In genomic region chr3:98339097-98339705, GRCm38 (mm10) we compare ENCODE assay signal across 8 mouse cellular contexts. TPM values are rescaled to one million over a fixed set of nuclear protein-coding genes. Genes with fewer than 3 reads are reported as not detected.
DNase-seq lines count a peak whose midpoint lies in the region; ATAC-seq and TF ChIP-seq lines count a peak whose summit lies in the region.

No protein-coding gene starts in this region.

- TF ChIP-seq RAD21 in CH12.LX (IDR thresholded peaks at IDR 0.05; ENCODE audit: low read depth, low read length) = no peak

- WGBS in heart, postnatal 0 days = 1% methylated on average over 46 of the region's 46 CpGs
- under 1% methylated on average over 46 of the region's 46 CpGs for WGBS in lung, embryonic 14.5 days
- under 1% methylated on average over 46 of the region's 46 CpGs for WGBS in neural tube, embryonic 15.5 days

- no peak for TF ChIP-seq CTCF in CH12.LX (conservative IDR thresholded peaks at IDR 0.05 in 1 of 2, IDR thresholded peaks at IDR 0.05 in 1 of 2; ENCODE audit: low read depth in 2 of 2, low read length in 2 of 2)
- no peak for TF ChIP-seq CTCF in embryonic fibroblast, embryonic 13.5 days (IDR thresholded peaks at IDR 0.05; ENCODE audit: borderline replicate concordance, insufficient read depth, low read length)
- no peak for TF ChIP-seq CTCF in heart, postnatal 0 days (IDR thresholded peaks at IDR 0.05; ENCODE audit: low read depth)
- no peak for TF ChIP-seq CTCF in lung, embryonic 14.5 days (IDR thresholded peaks at IDR 0.05; ENCODE audit: low read depth)

- H3K4me3 ChIP-seq in CH12.LX (replicated peaks in 1 of 3; ENCODE audit: low read depth in 2 of 3, low read length in 2 of 3, poor library complexity in 1 of 3) = peak overlapping the region; percentile 75 to 97 (median 75)
- peak overlapping the region; percentile 94 for H3K4me3 ChIP-seq in embryonic fibroblast, embryonic 13.5 days (ENCODE audit: insufficient read depth, low read length)
- peak overlapping the region; percentile 58 for H3K4me3 ChIP-seq in heart, postnatal 0 days (ENCODE audit: low read depth, low read length)
- peak overlapping the region; percentile 64 for H3K4me3 ChIP-seq in lung, embryonic 14.5 days (ENCODE audit: low read depth, low read length)
- peak overlapping the region; percentile 58 for H3K4me3 ChIP-seq in neural tube, embryonic 15.5 days (replicated peaks)

- DNase-seq in CH12.LX (ENCODE audit: extremely low read depth) = peak; percentile 31
- DNase-seq in adrenal gland, postnatal 25 days = peak; percentile 59
- no peak for DNase-seq in heart, postnatal 0 days (ENCODE audit: low spot score)
- peak; percentile 27 to 60 for DNase-seq in kidney, postnatal 36 days
- DNase-seq in lung, embryonic 14.5 days = peak; percentile 58
- peak; percentile 75 for DNase-seq in thymus, postnatal 4 days

- H3K27ac ChIP-seq in CH12.LX (ENCODE audit: insufficient read depth, low read depth) = peak overlapping the region; percentile 67
- H3K27ac ChIP-seq in embryonic fibroblast, embryonic 13.5 days (ENCODE audit: insufficient read depth, low read length) = peak overlapping the region; percentile 85
- no peak overlapping the region for H3K27ac ChIP-seq in heart, postnatal 0 days (ENCODE audit: low read depth)
- peak overlapping the region; percentile 67 for H3K27ac ChIP-seq in lung, embryonic 14.5 days (ENCODE audit: low read depth)
- H3K27ac ChIP-seq in neural tube, embryonic 15.5 days (replicated peaks) = peak overlapping the region; percentile 38

- H3K79me2 ChIP-seq in CH12.LX (replicated peaks; ENCODE audit: control insufficient read depth, extremely low read depth, insufficient read depth, poor library complexity, severe bottlenecking) = peaks cover 52% of the 10 kb centered on the region

- H3K4me2 ChIP-seq in CH12.LX (ENCODE audit: insufficient read depth, low read depth, poor library complexity, severe bottlenecking) = peak overlapping the region; percentile 34; the same call in 1 of the 2 replicates
- peak overlapping the region; percentile 86 for H3K4me2 ChIP-seq in heart, postnatal 0 days (ENCODE audit: low read depth, low read length)
- peak overlapping the region; percentile 95 for H3K4me2 ChIP-seq in lung, embryonic 14.5 days
- H3K4me2 ChIP-seq in neural tube, embryonic 15.5 days = peak overlapping the region; percentile 99

- peak; percentile 39 for ATAC-seq in heart, postnatal 0 days (ENCODE audit: insufficient read depth, low read depth)
- peak; percentile 67 for ATAC-seq in lung, embryonic 14.5 days (ENCODE audit: insufficient read depth)
- peak; percentile 56; the same call in 1 of the 2 replicates for ATAC-seq in neural tube, embryonic 15.5 days (ENCODE audit: low FRiP score)

- no peak for TF ChIP-seq POLR2A in CH12.LX (IDR thresholded peaks at IDR 0.05; ENCODE audit: low read depth, low read length)
- TF ChIP-seq POLR2A in embryonic fibroblast, embryonic 13.5 days (IDR thresholded peaks at IDR 0.05; ENCODE audit: low read depth, low read length) = 0 out of 2 replicates have a peak, but pooled peaks have one; percentile 37

- dilution Hi-C loops in CH12.LX (cut with MboI; ENCODE audit: extremely low pct_ligation_motif_present, extremely low pct_unique_long_range_greater_than_20kb, low sequenced_read_pairs) = no loop called here

- H3K27me3 ChIP-seq in CH12.LX (replicated peaks) = no peaks in the 10 kb centered on the region
- no peaks in the 10 kb centered on the region for H3K27me3 ChIP-seq in heart, postnatal 0 days (ENCODE audit: control insufficient read depth, insufficient read depth, low read length)
- H3K27me3 ChIP-seq in lung, embryonic 14.5 days (ENCODE audit: insufficient read depth, low read length) = no peaks in the 10 kb centered on the region
- no peaks in the 10 kb centered on the region for H3K27me3 ChIP-seq in neural tube, embryonic 15.5 days (replicated peaks)

- H3K9ac ChIP-seq in CH12.LX (ENCODE audit: insufficient read depth, low read depth) = peak overlapping the region; percentile 94
- peak overlapping the region; percentile 38; the same call in 1 of the 2 replicates for H3K9ac ChIP-seq in heart, postnatal 0 days (replicated peaks; ENCODE audit: low read depth, low read length)
- peak overlapping the region; percentile 69 for H3K9ac ChIP-seq in lung, embryonic 14.5 days
- peak overlapping the region; percentile 58 for H3K9ac ChIP-seq in neural tube, embryonic 15.5 days (replicated peaks)

- no peaks in the 10 kb centered on the region for H3K9me3 ChIP-seq in CH12.LX (replicated peaks; ENCODE audit: low read length)
- no peaks in the 10 kb centered on the region for H3K9me3 ChIP-seq in heart, postnatal 0 days (replicated peaks; ENCODE audit: control insufficient read depth, low read length)
- H3K9me3 ChIP-seq in lung, embryonic 14.5 days (ENCODE audit: low read depth, low read length) = no peaks in the 10 kb centered on the region
- H3K9me3 ChIP-seq in neural tube, embryonic 15.5 days (replicated peaks) = no peaks in the 10 kb centered on the region

- in situ Hi-C loops in CH12.LX (cut with MboI; ENCODE audit: low pct_ligation_motif_present, low pct_unique_long_range_greater_than_20kb, low sequenced_read_pairs) = loop anchor here (25.0 kb wide), 1 partner anchor 577 kb away; no protein-coding TSS in a partner anchor

- peaks cover 7 to 18% of the 10 kb centered on the region in 2 experiments for H3K4me1 ChIP-seq in CH12.LX (ENCODE audit: control insufficient read depth in 1 of 2, insufficient read depth in 2 of 2)
- peaks cover 13% of the 10 kb centered on the region; the same call in 1 of the 2 replicates for H3K4me1 ChIP-seq in embryonic fibroblast, embryonic 13.5 days (ENCODE audit: control insufficient read depth, insufficient read depth, low read length)
- H3K4me1 ChIP-seq in heart, postnatal 0 days (ENCODE audit: control insufficient read depth, insufficient read depth) = no peaks in the 10 kb centered on the region; the same call in 1 of the 2 replicates
- 0 out of 2 replicates have a peak, but pooled peaks cover 6% of the 10 kb centered on the region for H3K4me1 ChIP-seq in lung, embryonic 14.5 days (ENCODE audit: insufficient read depth)
- H3K4me1 ChIP-seq in neural tube, embryonic 15.5 days = peaks cover 34% of the 10 kb centered on the region

- TF ChIP-seq EP300 in CH12.LX (IDR thresholded peaks at IDR 0.05; ENCODE audit: low read length) = no peak
- TF ChIP-seq EP300 in heart, postnatal 0 days (IDR thresholded peaks at IDR 0.05; ENCODE audit: low read depth) = no peak

- peaks cover 11 to 18% of the 10 kb centered on the region in 2 experiments for H3K36me3 ChIP-seq in CH12.LX (replicated peaks in 1 of 2; ENCODE audit: control insufficient read depth in 1 of 2, insufficient read depth in 1 of 2, low read length in 1 of 2)
- no peaks in the 10 kb centered on the region for H3K36me3 ChIP-seq in heart, postnatal 0 days (replicated peaks; ENCODE audit: control insufficient read depth, insufficient read depth, low read length)
- H3K36me3 ChIP-seq in lung, embryonic 14.5 days (ENCODE audit: insufficient read depth) = 0 out of 2 replicates have a peak, but pooled peaks cover 10% of the 10 kb centered on the region
- no peaks in the 10 kb centered on the region for H3K36me3 ChIP-seq in neural tube, embryonic 15.5 days

TF ChIP-seq in CH12.LX, 34 proteins besides CTCF, POLR2A, EP300 and RAD21 (continues in another document):
- TF ChIP-seq TBP (conservative IDR thresholded peaks at IDR 0.05; ENCODE audit: low read depth, low read length) (no peak), MAX (IDR thresholded peaks at IDR 0.05; ENCODE audit: low read length) (0 out of 2 replicates have a peak, but pooled peaks have one; percentile 13), ELF1 (IDR thresholded peaks at IDR 0.05; ENCODE audit: low read depth, low read length) (no peak), SIN3A (IDR thresholded peaks at IDR 0.05; ENCODE audit: low read length) (0 out of 2 replicates have a peak, but pooled peaks have one; percentile 33), KAT2A (IDR thresholded peaks at IDR 0.05; ENCODE audit: insufficient replicate concordance, low read length) (no peak), MYC (IDR thresholded peaks at IDR 0.05; ENCODE audit: low read depth, low read length) (no peak; the same call in 1 of the 2 replicates)

RNA-seq across cellular contexts. Expression of gene Phgdh, which starts 0.6 kb away (rescaled TPM):
- total RNA-seq in CH12.LX (2012; rRNA removed) (500 and 631 TPM in 2 replicates), CH12.LX (2014; rRNA removed) (540 and 587 TPM in 2 replicates)
- 543 and 677 TPM in 2 replicates for polyA plus RNA-seq in CH12.LX (2012; ENCODE audit: insufficient read length, low read depth)
- 15.4 and 17.6 TPM in 2 replicates for total RNA-seq in adrenal gland, postnatal 25 days (2021)
- 232 and 249 TPM in 2 replicates for polyA plus RNA-seq in embryonic fibroblast, embryonic 13.5 days (2011; ENCODE audit: insufficient read length, low read depth, missing spikeins)
- 19.7 and 43.2 TPM in 2 replicates for total RNA-seq in heart, postnatal 0 days (2014; rRNA removed; ENCODE audit: low replicate concordance)
- polyA plus RNA-seq in heart, postnatal 0 days (2015; fragmentation: Nextera tagmentation; extraction: Ambion mirVana) = 15.2 and 15.5 TPM in 2 replicates
- polyA plus RNA-seq in lung, embryonic 14.5 days (2014; fragmentation: Nextera tagmentation; extraction: Ambion mirVana) = 212 and 230 TPM in 2 replicates
- polyA plus RNA-seq in neural tube, embryonic 15.5 days (2015; fragmentation: Nextera tagmentation; extraction: Ambion mirVana) = 156 and 225 TPM in 2 replicates

RNA-seq across cellular contexts. Expression of gene Zfp697, which starts 43.1 kb away (rescaled TPM):
- 0.04 TPM in 1 of 2 replicates, not detected in the other for total RNA-seq in CH12.LX (2012; rRNA removed)
- not detected in 2 replicates for total RNA-seq in CH12.LX (2014; rRNA removed)
- polyA plus RNA-seq in CH12.LX (2012; ENCODE audit: insufficient read length, low read depth) = not detected in 2 replicates
- 6.1 and 6.2 TPM in 2 replicates for total RNA-seq in adrenal gland, postnatal 25 days (2021)
- polyA plus RNA-seq in embryonic fibroblast, embryonic 13.5 days (2011; ENCODE audit: insufficient read length, low read depth, missing spikeins) = 7.6 and 10.2 TPM in 2 replicates
- total RNA-seq in heart, postnatal 0 days (2014; rRNA removed; ENCODE audit: low replicate concordance) = 10.4 and 20.8 TPM in 2 replicates
- 9.4 and 9.6 TPM in 2 replicates for polyA plus RNA-seq in heart, postnatal 0 days (2015; fragmentation: Nextera tagmentation; extraction: Ambion mirVana)
- 9.1 and 10.2 TPM in 2 replicates for polyA plus RNA-seq in lung, embryonic 14.5 days (2014; fragmentation: Nextera tagmentation; extraction: Ambion mirVana)
- 15.8 and 17.0 TPM in 2 replicates for polyA plus RNA-seq in neural tube, embryonic 15.5 days (2015; fragmentation: Nextera tagmentation; extraction: Ambion mirVana)

RNA-seq across cellular contexts. Expression of gene Hmgcs2, which starts 59.0 kb away (rescaled TPM):
- total RNA-seq in CH12.LX (2012; rRNA removed) (not detected in 2 replicates), CH12.LX (2014; rRNA removed) (not detected in 2 replicates)
- not detected in 2 replicates for polyA plus RNA-seq in CH12.LX (2012; ENCODE audit: insufficient read length, low read depth)
- 6.0 and 18.1 TPM in 2 replicates for total RNA-seq in adrenal gland, postnatal 25 days (2021)
- not detected in 2 replicates for polyA plus RNA-seq in embryonic fibroblast, embryonic 13.5 days (2011; ENCODE audit: insufficient read length, low read depth, missing spikeins)
- 5.2 and 115 TPM in 2 replicates for total RNA-seq in heart, postnatal 0 days (2014; rRNA removed; ENCODE audit: low replicate concordance)
- 105 and 153 TPM in 2 replicates for polyA plus RNA-seq in heart, postnatal 0 days (2015; fragmentation: Nextera tagmentation; extraction: Ambion mirVana)
- 1.2 and 1.6 TPM in 2 replicates for polyA plus RNA-seq in lung, embryonic 14.5 days (2014; fragmentation: Nextera tagmentation; extraction: Ambion mirVana)
- polyA plus RNA-seq in neural tube, embryonic 15.5 days (2015; fragmentation: Nextera tagmentation; extraction: Ambion mirVana) = 15.3 and 17.7 TPM in 2 replicates

Comparison
In these comparisons a context has a peak if more than half of its experiments do, and no peak if none do; other contexts are left out.
1. H3K4me2 ChIP-seq: peak in every context shown above with its lines; median percentile 99 in neural tube, embryonic 15.5 days; 95 in lung, embryonic 14.5 days; 86 in heart, postnatal 0 days; 34 in CH12.LX.
2. H3K9ac ChIP-seq: peak in every context shown above with its lines; median percentile 94 in CH12.LX; 69 in lung, embryonic 14.5 days; 58 in neural tube, embryonic 15.5 days; 38 in heart, postnatal 0 days.